Mouse (Mus musculus) embryo, embryonic 11.5 days (tissue): ENCODE results near the gene Dapk1.

Source experiments
- DNase-seq: peaks from one replicate; pipeline ENCODE4 v3.0.0-alpha.2; 2012; ENCODE audit warnings: low read depth, low spot score

Dapk1 gene

GRCm38 (mm10) chr13:60737632-60738324 is 136.0 kb downstream of the Dapk1 start:
- DNase-seq = peak; percentile 69

- DNase-seq = peak; percentile 69
Observed at GRCm38 (mm10) chr13:60738429-60738828, 136.7 kb downstream of the Dapk1 start.

- DNase-seq = no peak
Observed at GRCm38 (mm10) chr13:60740248-60740647, 138.5 kb downstream of the Dapk1 start.

- no peak for DNase-seq
Observed at GRCm38 (mm10) chr13:60742611-60743010, 140.9 kb downstream of the Dapk1 start.

GRCm38 (mm10) chr13:60743381-60744077 is 141.8 kb downstream of the Dapk1 start:
- no peak for DNase-seq

GRCm38 (mm10) chr13:60744078-60744460 is 142.3 kb downstream of the Dapk1 start:
- DNase-seq = peak; percentile 65

- DNase-seq = no peak
Observed at GRCm38 (mm10) chr13:60744736-60745135, 143.0 kb downstream of the Dapk1 start.

GRCm38 (mm10) chr13:60745358-60745757 is 143.6 kb downstream of the Dapk1 start:
- no peak for DNase-seq

GRCm38 (mm10) chr13:60746271-60746670 is 144.5 kb downstream of the Dapk1 start:
- no peak for DNase-seq

- DNase-seq = no peak
Observed at GRCm38 (mm10) chr13:60747201-60747600, 145.5 kb downstream of the Dapk1 start.

- no peak for DNase-seq
Observed at GRCm38 (mm10) chr13:60748556-60748955, 146.8 kb downstream of the Dapk1 start.

GRCm38 (mm10) chr13:60750930-60751329 is 149.2 kb downstream of the Dapk1 start:
- DNase-seq = no peak

GRCm38 (mm10) chr13:60753216-60753615 is 151.5 kb downstream of the Dapk1 start:
- DNase-seq = no peak

- DNase-seq = no peak
Observed at GRCm38 (mm10) chr13:60755251-60755650, 153.5 kb downstream of the Dapk1 start.

- DNase-seq = no peak
Observed at GRCm38 (mm10) chr13:60757292-60757691, 155.5 kb downstream of the Dapk1 start.

- no peak for DNase-seq
Observed at GRCm38 (mm10) chr13:60759136-60759535, 157.4 kb downstream of the Dapk1 start.

- DNase-seq = no peak
Observed at GRCm38 (mm10) chr13:60760392-60760791, 158.6 kb downstream of the Dapk1 start.

- DNase-seq = no peak
Observed at GRCm38 (mm10) chr13:60761161-60761560, 159.4 kb downstream of the Dapk1 start.

- DNase-seq = no peak
Observed at GRCm38 (mm10) chr13:60780534-60780933, 178.8 kb downstream of the Dapk1 start.

GRCm38 (mm10) chr13:60783301-60783700 is 181.6 kb downstream of the Dapk1 start:
- no peak for DNase-seq

GRCm38 (mm10) chr13:60786264-60786663 is 184.5 kb downstream of the Dapk1 start, which contains the start of gene BC051665:
BC051665 (minus strand) TSS chr13:60786364.
- no peak for DNase-seq

GRCm38 (mm10) chr13:60789466-60789865 is 187.7 kb downstream of the Dapk1 start:
- no peak for DNase-seq

GRCm38 (mm10) chr13:60802749-60803148 is 201.0 kb downstream of the Dapk1 start, which contains the start of gene Ctsll3:
Ctsll3 (minus strand) TSS chr13:60802849.
- DNase-seq = no peak
